Mouse (Mus musculus) testis, adult 2 months (tissue): ENCODE measurements around the gene Ncaph2.

Experiments
- CTCF ChIP-seq: fragments of 200-500 bp; IDR thresholded peaks from 2 replicates; pipeline ENCODE4 v1.5.1; 2012; ENCODE audit warnings: low read depth, mild to moderate bottlenecking, inconsistent platforms, low read length, moderate library complexity; ENCODE audit not compliant: control insufficient read depth, insufficient read depth, insufficient replicate concordance
- POLR2A ChIP-seq: fragments of 200-500 bp; IDR thresholded peaks from 2 replicates; pipeline ENCODE4 v1.6.1; 2012; ENCODE audit warnings: low read depth, mild to moderate bottlenecking, inconsistent platforms, low read length, moderate library complexity; ENCODE audit not compliant: control insufficient read depth

DNA sequence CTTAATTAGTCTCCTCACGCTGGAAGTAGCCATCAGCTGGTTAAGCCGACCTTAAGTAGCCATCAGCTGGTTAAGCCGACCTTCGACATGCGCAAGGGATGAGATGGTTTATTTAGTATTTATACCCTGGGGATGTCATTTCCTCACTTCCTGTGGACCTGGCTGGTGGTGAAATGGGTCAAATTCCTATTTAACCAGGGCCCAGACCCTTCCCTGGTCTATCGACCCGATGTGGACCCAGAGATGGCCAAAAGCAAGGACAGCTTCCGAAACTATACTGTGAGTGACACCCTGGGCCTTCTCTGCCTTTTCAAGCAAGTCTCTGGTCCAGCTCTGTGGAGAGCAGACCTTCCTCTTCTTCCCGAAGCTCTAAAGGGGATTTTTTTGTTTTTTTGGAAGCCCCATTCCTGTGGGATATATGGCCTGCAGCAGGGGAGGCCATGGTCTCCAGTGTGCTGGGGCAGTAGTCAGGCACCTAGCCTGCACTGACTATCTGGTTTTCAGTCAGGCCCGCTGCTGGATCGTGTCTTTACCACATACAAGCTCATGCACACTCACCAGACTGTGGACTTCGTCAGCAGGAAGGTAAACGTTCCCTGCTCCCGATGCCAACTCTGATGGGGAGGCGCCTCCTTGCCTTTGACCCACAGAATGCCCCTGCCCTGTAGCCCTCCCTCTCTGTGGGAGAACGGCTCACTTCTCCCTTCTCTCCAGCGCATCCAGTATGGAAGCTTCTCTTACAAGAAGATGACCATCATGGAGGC, 20.6 kb upstream of the Ncaph2 start:
- no peak for TF ChIP-seq POLR2A
- no peak for TF ChIP-seq CTCF
